23 mouse cellular contexts compared by ENCODE assay signal in the genomic region with DNA sequence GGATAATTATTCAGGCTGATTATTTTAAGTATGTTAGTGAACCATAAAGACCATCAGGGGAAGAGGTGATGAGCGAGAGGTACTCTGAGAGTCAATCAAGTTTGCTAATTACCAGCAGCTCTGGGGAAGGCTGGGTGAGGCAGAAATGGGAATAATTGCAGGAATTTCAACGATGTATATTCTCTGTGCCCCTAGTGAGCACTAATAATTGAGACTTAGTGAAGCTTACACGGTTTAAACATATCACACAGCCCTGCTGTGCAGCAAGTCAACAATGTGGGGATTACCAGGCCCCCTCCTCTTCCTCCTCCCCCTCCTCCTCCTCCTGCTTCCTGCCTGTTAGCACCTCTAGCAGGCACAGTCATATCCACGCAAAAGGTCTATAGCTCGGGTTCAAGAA. TPM values are rescaled to one million over a fixed set of nuclear protein-coding genes. Genes with fewer than 3 reads are reported as not detected.
DNase-seq lines count a peak whose midpoint lies in the region; ATAC-seq lines count a peak whose summit lies in the region.
"Had no signal": no experiment of that assay in that cellular context is flagged by ENCODE, and none has a peak within 500 bp of the region (broad histone marks: within the 10 kb centered on the region; RNA-seq: fewer than 3 reads in every experiment).

No protein-coding gene starts in this region.

- no peaks in the 10 kb centered on the region for H3K4me1 ChIP-seq in heart, embryonic 12.5 days (replicated peaks)
- H3K4me1 ChIP-seq in forebrain, embryonic 11.5 days (replicated peaks; ENCODE audit: control insufficient read depth, insufficient read depth, low read length): peaks cover 8% of the 10 kb centered on the region; the same call in 1 of the 2 replicates
- H3K4me1 ChIP-seq in hindbrain, embryonic 13.5 days (replicated peaks): peaks cover 59% of the 10 kb centered on the region
- peaks cover 67% of the 10 kb centered on the region for H3K4me1 ChIP-seq in neural tube, embryonic 13.5 days (replicated peaks)

- no peak for ATAC-seq in heart, embryonic 12.5 days (ENCODE audit: insufficient number of reproducible peaks, low FRiP score)
- peak; percentile 88 for ATAC-seq in forebrain, embryonic 11.5 days (replicated peaks; ENCODE audit: low FRiP score)
- ATAC-seq in hindbrain, embryonic 13.5 days (ENCODE audit: low FRiP score): peak; percentile 40; the same call in 1 of the 2 replicates
- ATAC-seq in neural tube, embryonic 13.5 days (ENCODE audit: low read depth): peak; percentile 60

- H3K9ac ChIP-seq in heart, embryonic 12.5 days: no peak overlapping the region
- H3K9ac ChIP-seq in forebrain, embryonic 11.5 days (ENCODE audit: low read length): no peak overlapping the region
- no peak overlapping the region for H3K9ac ChIP-seq in hindbrain, embryonic 13.5 days
- no peak overlapping the region for H3K9ac ChIP-seq in neural tube, embryonic 13.5 days
- H3K9ac ChIP-seq: embryonic facial prominence, embryonic 15.5 days; lung, embryonic 15.5 days had no signal

- no peaks in the 10 kb centered on the region for H3K9me3 ChIP-seq in heart, embryonic 12.5 days (replicated peaks)
- H3K9me3 ChIP-seq in forebrain, embryonic 11.5 days (ENCODE audit: control insufficient read depth, low read length): no peaks in the 10 kb centered on the region
- no peaks in the 10 kb centered on the region for H3K9me3 ChIP-seq in hindbrain, embryonic 13.5 days
- no peaks in the 10 kb centered on the region for H3K9me3 ChIP-seq in neural tube, embryonic 13.5 days
- H3K9me3 ChIP-seq: embryonic facial prominence, embryonic 15.5 days; heart, embryonic 10.5 days; lung, embryonic 15.5 days had no signal

- H3K36me3 ChIP-seq in heart, embryonic 12.5 days: no peaks in the 10 kb centered on the region
- no peaks in the 10 kb centered on the region for H3K36me3 ChIP-seq in forebrain, embryonic 11.5 days (ENCODE audit: control insufficient read depth, insufficient read depth, low read length)
- no peaks in the 10 kb centered on the region for H3K36me3 ChIP-seq in hindbrain, embryonic 13.5 days
- no peaks in the 10 kb centered on the region for H3K36me3 ChIP-seq in neural tube, embryonic 13.5 days
- H3K36me3 ChIP-seq: embryonic facial prominence, embryonic 15.5 days; heart, embryonic 10.5 days; lung, embryonic 15.5 days had no signal

- peak; percentile 24 for DNase-seq in heart, adult 11 months
- DNase-seq in forebrain, embryonic 11.5 days (ENCODE audit: low spot score): peak; percentile 67
- DNase-seq in right cerebral cortex, postnatal 14 days: no peak
- no peak for DNase-seq in cerebellum, postnatal 36 days
- no peak for DNase-seq in adrenal gland, adult 8-10 months
- DNase-seq: cerebellum, adult 11 months; cerebellum, postnatal 25 days; gastrocnemius, postnatal 14 days; kidney, adult 11 months; kidney, postnatal 14 days; thymus, postnatal 25 days had no signal

- WGBS in heart, embryonic 12.5 days: 46% methylated on average over 5 of the region's 5 CpGs
- WGBS in forebrain, embryonic 11.5 days: 11% methylated on average over 5 of the region's 5 CpGs
- whole genome bisulfite sequencing in hindbrain, embryonic 13.5 days: 22% methylated on average over 5 of the region's 5 CpGs
- WGBS in neural tube, embryonic 13.5 days: 26% methylated on average over 5 of the region's 5 CpGs

- H3K27ac ChIP-seq in heart, embryonic 12.5 days (ENCODE audit: poor library complexity, severe bottlenecking): no peak overlapping the region
- no peak overlapping the region for H3K27ac ChIP-seq in forebrain, embryonic 11.5 days (ENCODE audit: low read depth, low read length)
- H3K27ac ChIP-seq in hindbrain, embryonic 13.5 days: 0 out of 2 replicates have a peak overlapping the region, but pooled peaks have one; percentile 6
- peak overlapping the region; percentile 46 for H3K27ac ChIP-seq in neural tube, embryonic 13.5 days (replicated peaks)
- H3K27ac ChIP-seq: embryonic facial prominence, embryonic 15.5 days; heart, embryonic 10.5 days; lung, embryonic 15.5 days had no signal

- H3K4me3 ChIP-seq in heart, embryonic 12.5 days: no peak overlapping the region
- no peak overlapping the region for H3K4me3 ChIP-seq in forebrain, embryonic 11.5 days (ENCODE audit: low read depth, low read length)
- H3K4me3 ChIP-seq in hindbrain, embryonic 13.5 days: no peak overlapping the region
- no peak overlapping the region for H3K4me3 ChIP-seq in neural tube, embryonic 13.5 days
- H3K4me3 ChIP-seq: embryonic facial prominence, embryonic 15.5 days; heart, embryonic 10.5 days; lung, embryonic 15.5 days had no signal

- H3K27me3 ChIP-seq in heart, embryonic 12.5 days (replicated peaks): 0 out of 2 replicates have a peak, but pooled peaks cover 3% of the 10 kb centered on the region
- peaks cover 5% of the 10 kb centered on the region; the same call in 1 of the 2 replicates for H3K27me3 ChIP-seq in forebrain, embryonic 11.5 days (ENCODE audit: control insufficient read depth, insufficient read depth, low read length)
- H3K27me3 ChIP-seq in hindbrain, embryonic 13.5 days: 0 out of 2 replicates have a peak, but pooled peaks cover 3% of the 10 kb centered on the region
- no peaks in the 10 kb centered on the region; the same call in 1 of the 2 replicates for H3K27me3 ChIP-seq in neural tube, embryonic 13.5 days

- H3K4me2 ChIP-seq in heart, embryonic 12.5 days: no peak overlapping the region
- no peak overlapping the region for H3K4me2 ChIP-seq in forebrain, embryonic 11.5 days (ENCODE audit: low read depth, low read length, severe bottlenecking)
- peak overlapping the region; percentile 6; the same call in 1 of the 2 replicates for H3K4me2 ChIP-seq in hindbrain, embryonic 13.5 days
- no peak overlapping the region for H3K4me2 ChIP-seq in neural tube, embryonic 13.5 days
- H3K4me2 ChIP-seq: embryonic facial prominence, embryonic 15.5 days; lung, embryonic 15.5 days had no signal

RNA-seq across cellular contexts. Expression of gene Opalin, which starts 37.7 kb away (rescaled TPM):
- 0.17 and 0.27 TPM in 2 replicates for polyA plus RNA-seq in heart, embryonic 12.5 days (2016; fragmentation: Nextera tagmentation; extraction: Ambion mirVana)
- not detected in 2 replicates for polyA plus RNA-seq in forebrain, embryonic 11.5 days (2014; fragmentation: Nextera tagmentation; extraction: Ambion mirVana)
- not detected in 2 replicates for polyA plus RNA-seq in hindbrain, embryonic 13.5 days (2015; fragmentation: Nextera tagmentation; extraction: Ambion mirVana)
- polyA plus RNA-seq in neural tube, embryonic 13.5 days (2015; fragmentation: Nextera tagmentation; extraction: Ambion mirVana): not detected in 2 replicates
- not detected for total RNA-seq in adrenal gland, adult 8-10 months (2022)
- total RNA-seq: gastrocnemius, postnatal 14 days; heart, postnatal 25 days; liver, adult 2 months; megakaryocyte, adult 5-6 weeks had no signal
- polyA plus RNA-seq: embryonic facial prominence, embryonic 15.5 days; heart, embryonic 10.5 days; liver, adult 2 months; lung, embryonic 15.5 days; neural tube, embryonic 11.5 days; small intestine, adult 2 months; stomach, embryonic 16.5 days had no signal

Comparison
In these comparisons a context has a peak if more than half of its experiments do, and no peak if none do; other contexts are left out.
1. DNase-seq: peak in heart, adult 11 months (single experiment) and forebrain, embryonic 11.5 days (single experiment); none in right cerebral cortex, postnatal 14 days (single experiment), cerebellum, postnatal 36 days (0 of 2) and adrenal gland, adult 8-10 months (single experiment).
2. H3K27ac ChIP-seq: peak in hindbrain, embryonic 13.5 days (single experiment) and neural tube, embryonic 13.5 days (single experiment); none in heart, embryonic 12.5 days (single experiment) and forebrain, embryonic 11.5 days (single experiment).